Mouse (Mus musculus): ENCODE measurements around the gene Slc39a1. TPM values are rescaled to one million over a fixed set of nuclear protein-coding genes. Genes with fewer than 3 reads are reported as not detected.
"Not testable (repeated sequence)": the region's sequence is repeated elsewhere in the genome, so short reads cannot be mapped to it uniquely, and the experiment has no call there.

The Slc39a1 gene
- polyA plus RNA-seq, 1 experiment from 2014 or later, result 119 TPM

DNA sequence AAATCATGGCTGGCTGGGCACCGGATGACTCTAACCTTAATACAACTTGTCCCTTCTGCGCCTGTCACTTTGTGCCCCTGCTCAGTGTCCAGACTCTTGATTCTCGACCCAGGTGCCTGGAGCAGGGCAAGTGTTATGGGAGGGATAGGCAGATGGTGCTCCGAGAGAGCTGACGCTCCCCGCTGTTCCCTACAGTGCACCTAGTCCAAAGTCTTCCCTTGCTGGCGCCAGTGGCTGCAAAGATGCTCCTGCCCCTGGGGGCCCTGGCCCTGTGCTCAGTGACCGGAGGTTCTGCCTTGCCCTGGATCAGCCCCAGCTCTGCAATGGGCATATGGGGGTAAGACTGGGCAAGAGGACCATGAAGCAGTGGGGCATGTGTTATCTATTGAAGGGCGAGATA is 29.8 kb downstream of the Slc39a1 start:
- no peaks in the 10 kb centered on the region for H3K4me1 ChIP-seq (ENCODE audit: control insufficient read depth, insufficient read depth, low read length)
- no peak overlapping the region for H3K4me3 ChIP-seq (ENCODE audit: low read depth, low read length)
- no peak overlapping the region for H3K27ac ChIP-seq (ENCODE audit: low read length)
- no peak for ATAC-seq (ENCODE audit: insufficient number of reproducible peaks, insufficient read depth, low FRiP score, low read depth)
- 92% methylated on average over 9 of the region's 9 CpGs for WGBS
- peaks cover 34% of the 10 kb centered on the region for H3K36me3 ChIP-seq (ENCODE audit: control insufficient read depth, insufficient read depth, low read length)
- no peak overlapping the region for H3K4me2 ChIP-seq (replicated peaks; ENCODE audit: low read depth, low read length)
- H3K9ac ChIP-seq (replicated peaks; ENCODE audit: low read depth, low read length), result no peak overlapping the region
- no peaks in the 10 kb centered on the region for H3K27me3 ChIP-seq (ENCODE audit: control insufficient read depth, insufficient read depth, low read length)
- no peaks in the 10 kb centered on the region for H3K9me3 ChIP-seq (ENCODE audit: control insufficient read depth, low read depth, low read length)

DNA sequence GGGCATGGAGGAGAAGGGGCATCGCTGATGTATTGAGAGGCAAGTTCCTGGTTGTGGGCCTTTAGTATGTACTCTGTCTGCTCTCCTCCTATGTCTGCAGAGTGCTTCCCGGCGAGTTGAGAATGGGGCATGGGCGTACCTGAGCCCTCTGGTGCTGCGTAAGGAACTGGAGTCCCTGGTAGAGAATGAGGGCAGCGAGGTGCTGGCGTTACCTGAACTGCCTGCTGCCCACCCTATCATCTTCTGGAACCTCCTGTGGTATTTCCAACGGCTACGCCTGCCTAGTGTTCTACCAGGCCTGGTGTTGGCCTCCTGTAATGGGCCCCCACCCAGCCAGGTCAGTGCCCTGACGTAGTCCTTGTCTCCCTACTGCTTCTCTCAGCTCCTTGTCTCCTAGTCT is 30.2 kb downstream of the Slc39a1 start:
- Histone ChIP-seq H3K9me3 (ENCODE audit: control insufficient read depth, low read depth, low read length) (no peaks in the 10 kb centered on the region), H3K4me2 (replicated peaks; ENCODE audit: low read depth, low read length) (no peak overlapping the region), H3K27ac (ENCODE audit: low read length) (no peak overlapping the region), H3K9ac (replicated peaks; ENCODE audit: low read depth, low read length) (no peak overlapping the region), H3K4me1 (ENCODE audit: control insufficient read depth, insufficient read depth, low read length) (no peaks in the 10 kb centered on the region), H3K36me3 (ENCODE audit: control insufficient read depth, insufficient read depth, low read length) (peaks cover 34% of the 10 kb centered on the region), H3K4me3 (ENCODE audit: low read depth, low read length) (no peak overlapping the region), H3K27me3 (ENCODE audit: control insufficient read depth, insufficient read depth, low read length) (no peaks in the 10 kb centered on the region)
- 94% methylated on average over 10 of the region's 10 CpGs for WGBS
- no peak for ATAC-seq (ENCODE audit: insufficient number of reproducible peaks, insufficient read depth, low FRiP score, low read depth)

DNA sequence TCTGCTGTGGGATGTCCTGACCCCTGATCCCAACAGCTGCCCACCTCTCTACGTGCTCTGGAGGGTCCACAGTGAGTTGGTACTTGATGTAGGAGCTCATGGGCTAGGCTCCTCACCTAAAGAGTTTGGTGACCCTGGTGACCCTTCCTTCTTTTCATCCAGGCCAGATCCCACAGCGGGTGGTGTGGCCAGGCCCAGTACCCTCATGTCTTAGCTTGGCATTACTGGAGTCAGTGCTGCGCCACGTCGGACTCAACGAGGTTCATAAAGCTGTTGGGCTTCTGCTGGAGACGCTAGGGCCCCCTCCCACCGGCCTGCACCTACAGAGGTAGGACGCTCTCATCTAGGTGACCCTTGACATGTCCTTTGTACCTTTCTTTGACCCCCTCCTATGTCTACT is 31.2 kb downstream of the Slc39a1 start:
- no peaks in the 10 kb centered on the region for H3K9me3 ChIP-seq (ENCODE audit: control insufficient read depth, low read depth, low read length)
- H3K27ac ChIP-seq (ENCODE audit: low read length), result no peak overlapping the region
- H3K4me3 ChIP-seq (ENCODE audit: low read depth, low read length), result no peak overlapping the region
- no peaks in the 10 kb centered on the region for H3K4me1 ChIP-seq (ENCODE audit: control insufficient read depth, insufficient read depth, low read length)
- no peak overlapping the region for H3K9ac ChIP-seq (replicated peaks; ENCODE audit: low read depth, low read length)
- H3K4me2 ChIP-seq (replicated peaks; ENCODE audit: low read depth, low read length), result no peak overlapping the region
- WGBS, result 92% methylated on average over 9 of the region's 9 CpGs
- no peaks in the 10 kb centered on the region for H3K27me3 ChIP-seq (ENCODE audit: control insufficient read depth, insufficient read depth, low read length)
- H3K36me3 ChIP-seq (ENCODE audit: control insufficient read depth, insufficient read depth, low read length), result peaks cover 26% of the 10 kb centered on the region
- ATAC-seq (ENCODE audit: insufficient number of reproducible peaks, insufficient read depth, low FRiP score, low read depth), result no peak

DNA sequence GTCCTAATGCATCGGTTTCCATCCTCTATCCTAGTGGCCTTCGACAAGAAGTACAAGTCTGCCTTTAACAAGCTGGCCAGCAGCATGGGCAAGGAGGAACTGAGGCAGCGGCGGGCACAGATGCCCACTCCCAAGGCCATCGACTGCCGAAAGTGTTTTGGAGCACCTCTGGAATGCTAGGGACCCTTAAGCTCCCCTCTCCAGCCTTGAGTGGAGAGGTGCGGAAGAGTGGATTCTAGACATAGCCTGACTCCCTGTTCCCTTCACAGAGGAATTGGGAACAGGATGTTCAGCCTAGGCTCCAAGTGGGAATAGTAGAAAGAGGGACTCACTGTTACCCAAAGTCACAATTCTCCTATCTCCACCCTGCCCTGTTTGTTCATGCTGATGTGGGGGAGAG is 31.8 kb downstream of the Slc39a1 start:
- Histone ChIP-seq H3K27ac (ENCODE audit: low read length) (no peak overlapping the region), H3K27me3 (ENCODE audit: control insufficient read depth, insufficient read depth, low read length) (no peaks in the 10 kb centered on the region), H3K4me1 (ENCODE audit: control insufficient read depth, insufficient read depth, low read length) (no peaks in the 10 kb centered on the region), H3K9ac (replicated peaks; ENCODE audit: low read depth, low read length) (no peak overlapping the region), H3K36me3 (ENCODE audit: control insufficient read depth, insufficient read depth, low read length) (peaks cover 25% of the 10 kb centered on the region), H3K4me2 (replicated peaks; ENCODE audit: low read depth, low read length) (no peak overlapping the region), H3K9me3 (ENCODE audit: control insufficient read depth, low read depth, low read length) (no peaks in the 10 kb centered on the region), H3K4me3 (ENCODE audit: low read depth, low read length) (no peak overlapping the region)
- WGBS, result 97% methylated on average over 7 of the region's 7 CpGs
- ATAC-seq (ENCODE audit: insufficient number of reproducible peaks, insufficient read depth, low FRiP score, low read depth), result no peak

DNA sequence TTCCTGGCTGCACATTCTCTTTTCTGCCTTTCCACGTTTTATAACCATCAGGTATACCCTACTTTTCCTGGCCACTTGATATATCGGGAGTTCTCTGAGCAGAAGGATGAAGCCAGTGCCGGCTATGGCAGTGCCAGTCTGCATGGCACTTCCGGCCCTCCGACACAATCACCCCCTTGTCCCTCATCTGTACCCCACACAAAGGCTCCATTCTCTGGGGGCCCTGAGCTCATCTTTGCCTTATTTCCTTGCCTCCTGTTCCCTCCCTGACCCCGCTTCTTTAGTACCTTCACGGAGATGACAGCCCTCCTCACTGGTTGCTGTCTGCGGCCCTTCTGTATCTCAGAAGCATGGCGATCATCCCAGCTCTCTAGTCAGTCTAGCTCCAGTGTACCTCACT is 32.7 kb downstream of the Slc39a1 start:
- no peak overlapping the region for H3K9ac ChIP-seq (replicated peaks; ENCODE audit: low read depth, low read length)
- no peak overlapping the region for H3K4me3 ChIP-seq (ENCODE audit: low read depth, low read length)
- H3K27ac ChIP-seq (ENCODE audit: low read length), result no peak overlapping the region
- H3K36me3 ChIP-seq (ENCODE audit: control insufficient read depth, insufficient read depth, low read length), result peaks cover 25% of the 10 kb centered on the region
- H3K4me2 ChIP-seq (replicated peaks; ENCODE audit: low read depth, low read length), result no peak overlapping the region
- no peaks in the 10 kb centered on the region for H3K9me3 ChIP-seq (ENCODE audit: control insufficient read depth, low read depth, low read length)
- H3K4me1 ChIP-seq (ENCODE audit: control insufficient read depth, insufficient read depth, low read length), result no peaks in the 10 kb centered on the region
- no peaks in the 10 kb centered on the region for H3K27me3 ChIP-seq (ENCODE audit: control insufficient read depth, insufficient read depth, low read length)
- no peak for ATAC-seq (ENCODE audit: insufficient number of reproducible peaks, insufficient read depth, low FRiP score, low read depth)
- 86% methylated on average over 9 of the region's 9 CpGs for WGBS

DNA sequence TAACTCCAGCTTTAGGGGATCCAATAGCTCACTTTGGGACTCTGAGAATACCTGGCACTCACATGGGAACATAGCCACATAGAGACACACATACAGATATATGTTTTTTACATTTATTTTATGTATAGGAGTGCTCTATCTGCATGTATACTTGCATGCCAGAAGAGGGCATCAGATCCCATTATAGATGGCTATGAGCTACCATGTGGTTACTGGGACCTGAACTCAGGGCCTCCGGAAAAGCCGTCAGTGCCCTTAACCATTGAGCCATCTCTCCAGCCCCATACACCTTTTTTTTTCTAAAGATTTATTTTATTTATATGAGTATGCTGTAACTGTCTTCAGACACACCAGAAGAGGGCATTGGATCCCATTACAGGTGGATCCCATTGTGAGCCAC is 36.2 kb downstream of the Slc39a1 start:
- Histone ChIP-seq H3K9me3 (ENCODE audit: control insufficient read depth, low read depth, low read length) (no peaks in the 10 kb centered on the region), H3K4me1 (ENCODE audit: control insufficient read depth, insufficient read depth, low read length) (no peaks in the 10 kb centered on the region), H3K27me3 (ENCODE audit: control insufficient read depth, insufficient read depth, low read length) (no peaks in the 10 kb centered on the region), H3K4me2 (replicated peaks; ENCODE audit: low read depth, low read length) (no peak overlapping the region), H3K9ac (replicated peaks; ENCODE audit: low read depth, low read length) (no peak overlapping the region), H3K36me3 (ENCODE audit: control insufficient read depth, insufficient read depth, low read length) (peaks cover 7% of the 10 kb centered on the region; the same call in 1 of the 2 replicates), H3K27ac (ENCODE audit: low read length) (no peak overlapping the region), H3K4me3 (ENCODE audit: low read depth, low read length) (no peak overlapping the region)
- WGBS, result 94% methylated on average over 2 of the region's 2 CpGs
- ATAC-seq (ENCODE audit: insufficient number of reproducible peaks, insufficient read depth, low FRiP score, low read depth), result no peak

DNA sequence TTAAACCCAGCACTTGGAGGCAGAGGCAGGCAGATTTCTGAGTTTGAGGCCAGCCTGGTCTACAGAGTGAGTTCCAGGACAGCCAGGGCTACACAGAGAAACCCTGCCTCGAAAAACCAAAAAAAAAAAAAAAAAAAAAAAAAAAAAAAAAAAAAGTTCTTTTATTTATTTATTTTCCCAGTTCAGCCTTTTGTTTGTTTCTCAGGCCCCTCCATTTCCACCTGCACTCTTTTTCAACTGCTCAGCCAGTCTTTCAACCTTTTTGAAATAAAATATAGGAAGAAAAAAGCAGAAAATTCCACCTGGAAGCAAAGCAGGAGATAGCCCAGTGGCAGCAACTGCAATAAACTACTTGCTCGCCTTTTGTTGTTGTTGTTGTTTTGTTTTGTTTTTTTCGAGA is 41.4 kb downstream of the Slc39a1 start:
- not testable (repeated sequence) for H3K9ac ChIP-seq (replicated peaks; ENCODE audit: low read depth, low read length); H3K36me3 ChIP-seq (ENCODE audit: control insufficient read depth, insufficient read depth, low read length); ATAC-seq (ENCODE audit: insufficient number of reproducible peaks, insufficient read depth, low FRiP score, low read depth); H3K4me3 ChIP-seq (ENCODE audit: low read depth, low read length); H3K27ac ChIP-seq (ENCODE audit: low read length); H3K4me2 ChIP-seq (replicated peaks; ENCODE audit: low read depth, low read length); H3K9me3 ChIP-seq (ENCODE audit: control insufficient read depth, low read depth, low read length); H3K27me3 ChIP-seq (ENCODE audit: control insufficient read depth, insufficient read depth, low read length); H3K4me1 ChIP-seq (ENCODE audit: control insufficient read depth, insufficient read depth, low read length)
- 68% methylated on average over 2 of the region's 3 CpGs for WGBS

DNA sequence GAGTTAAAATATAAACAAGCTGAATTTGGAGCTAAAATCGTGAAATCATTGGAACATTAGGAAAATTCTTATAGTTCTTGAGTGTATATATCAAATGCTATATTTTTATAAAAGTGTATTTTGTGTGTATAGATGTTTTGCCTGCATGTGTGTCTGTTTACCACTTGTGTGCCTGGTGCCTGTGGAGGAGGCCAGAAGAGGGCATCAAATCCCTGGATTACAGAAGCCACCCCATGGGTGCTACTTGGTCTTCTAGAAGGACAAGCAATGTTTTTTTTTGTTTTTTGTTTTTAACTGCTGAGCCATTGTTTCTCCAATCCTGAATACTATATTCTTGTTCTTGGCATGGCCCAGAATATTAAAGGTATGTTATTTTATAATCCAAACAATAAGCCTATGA is 42.6 kb downstream of the Slc39a1 start:
- Histone ChIP-seq H3K4me3 (ENCODE audit: low read depth, low read length) (no peak overlapping the region), H3K9ac (replicated peaks; ENCODE audit: low read depth, low read length) (no peak overlapping the region), H3K4me2 (replicated peaks; ENCODE audit: low read depth, low read length) (no peak overlapping the region), H3K27me3 (ENCODE audit: control insufficient read depth, insufficient read depth, low read length) (no peaks in the 10 kb centered on the region), H3K36me3 (ENCODE audit: control insufficient read depth, insufficient read depth, low read length) (no peaks in the 10 kb centered on the region), H3K4me1 (ENCODE audit: control insufficient read depth, insufficient read depth, low read length) (peaks cover 12% of the 10 kb centered on the region), H3K27ac (ENCODE audit: low read length) (no peak overlapping the region), H3K9me3 (ENCODE audit: control insufficient read depth, low read depth, low read length) (no peaks in the 10 kb centered on the region)
- WGBS, result 80% methylated on average over 1 of the region's 1 CpGs
- ATAC-seq (ENCODE audit: insufficient number of reproducible peaks, insufficient read depth, low FRiP score, low read depth), result no peak

DNA sequence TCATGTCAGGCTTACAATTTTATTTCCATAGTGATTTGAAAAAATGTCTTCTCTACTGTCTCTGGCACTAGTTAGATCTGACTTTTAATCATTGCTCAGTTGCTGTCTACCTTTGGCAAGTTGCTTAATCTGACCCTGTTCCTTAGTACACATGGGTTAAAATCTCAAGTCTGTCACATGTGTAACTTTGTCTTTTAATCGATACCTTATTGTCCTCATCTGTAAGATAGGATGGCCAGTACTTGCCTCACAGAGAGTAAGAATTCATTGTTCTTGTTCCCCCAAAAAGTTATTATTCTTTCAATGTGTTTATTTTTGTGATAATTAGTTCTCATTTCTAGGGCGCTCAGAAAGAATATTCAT is 44.0 kb downstream of the Slc39a1 start:
- no peak for ATAC-seq (ENCODE audit: insufficient number of reproducible peaks, insufficient read depth, low FRiP score, low read depth)
- H3K4me3 ChIP-seq (ENCODE audit: low read depth, low read length), result peak overlapping the region; percentile 80
- peak overlapping the region; percentile 69 for H3K4me2 ChIP-seq (replicated peaks; ENCODE audit: low read depth, low read length)
- no peaks in the 10 kb centered on the region for H3K27me3 ChIP-seq (ENCODE audit: control insufficient read depth, insufficient read depth, low read length)
- 37% methylated on average over 2 of the region's 2 CpGs for WGBS
- H3K36me3 ChIP-seq (ENCODE audit: control insufficient read depth, insufficient read depth, low read length), result no peaks in the 10 kb centered on the region
- peak overlapping the region; percentile 96; the same call in 1 of the 2 replicates for H3K27ac ChIP-seq (ENCODE audit: low read length)
- H3K9ac ChIP-seq (replicated peaks; ENCODE audit: low read depth, low read length), result peak overlapping the region; percentile 60
- H3K4me1 ChIP-seq (ENCODE audit: control insufficient read depth, insufficient read depth, low read length), result peaks cover 12% of the 10 kb centered on the region
- H3K9me3 ChIP-seq (ENCODE audit: control insufficient read depth, low read depth, low read length), result no peaks in the 10 kb centered on the region

Data from stomach, embryonic 14.5 days (tissue).